Mouse (Mus musculus) regulatory T cell (primary cell): ENCODE measurements around the gene Opcml.

Experiments
- in situ Hi-C: fragments of 300-600 bp; cut with MboI, MseI; formaldehyde crosslinking; loops from one replicate; pipeline ENCODE4 v1.15.1; 2025; ENCODE audit warnings: high pct_unique_total_duplicates

Gene Opcml

DNA sequence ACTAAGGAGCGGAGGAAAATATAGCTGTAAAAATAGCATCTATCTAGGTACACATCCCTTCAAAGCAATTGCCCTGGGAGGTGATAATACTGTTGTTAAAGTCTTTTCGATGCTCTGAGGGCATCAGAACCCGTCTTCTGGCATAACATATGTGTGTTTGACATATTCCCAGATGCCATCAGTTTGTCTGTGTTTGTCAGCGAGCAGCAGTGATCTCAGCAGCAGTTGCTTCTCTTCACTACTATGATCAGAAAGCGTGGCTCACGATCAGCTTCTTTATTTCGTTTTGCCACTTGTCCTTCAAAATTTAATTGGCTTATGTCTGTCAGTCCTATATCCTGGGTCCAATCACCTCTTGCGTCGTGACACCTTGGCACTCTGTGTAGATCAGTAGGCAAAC is 447.9 kb downstream of the Opcml start:
- in situ Hi-C loops = no loop called here

DNA sequence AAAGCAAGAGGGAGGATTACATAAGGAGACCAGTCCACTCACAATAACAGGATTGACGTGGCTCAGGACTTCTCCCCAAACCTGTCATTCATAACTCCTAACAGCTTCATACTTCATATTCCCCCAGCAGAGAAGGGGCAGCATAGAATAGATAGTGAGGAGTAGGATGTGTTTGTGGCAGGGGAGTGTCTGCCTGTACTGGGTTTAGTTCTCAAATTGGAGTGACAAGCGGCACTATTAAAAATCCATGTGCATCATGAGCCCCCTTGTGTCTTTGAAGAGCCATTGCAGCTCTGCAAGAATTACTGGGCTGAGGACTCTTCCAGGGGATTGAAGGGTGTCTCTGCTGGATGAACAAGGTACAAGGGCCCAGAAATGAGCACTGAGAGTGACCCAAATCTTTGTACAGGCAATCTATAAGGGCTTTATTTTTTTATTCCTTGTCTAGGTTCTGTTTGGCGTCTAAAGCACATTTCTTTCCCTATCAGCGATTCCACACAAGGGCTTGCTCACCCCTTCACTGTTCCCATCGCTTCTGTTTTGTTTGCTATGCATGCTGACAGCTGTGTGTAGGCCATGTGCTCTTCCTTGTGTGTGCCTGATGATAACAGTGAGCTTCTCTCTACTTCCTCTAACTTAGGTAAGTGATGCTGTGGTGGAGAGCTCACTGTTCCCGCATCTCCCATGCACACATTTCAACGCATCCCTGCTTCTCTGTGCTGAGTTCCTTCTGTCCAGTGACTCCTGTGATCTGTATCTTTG is 457.3 kb downstream of the Opcml start:
- in situ Hi-C loops = no loop called here

DNA sequence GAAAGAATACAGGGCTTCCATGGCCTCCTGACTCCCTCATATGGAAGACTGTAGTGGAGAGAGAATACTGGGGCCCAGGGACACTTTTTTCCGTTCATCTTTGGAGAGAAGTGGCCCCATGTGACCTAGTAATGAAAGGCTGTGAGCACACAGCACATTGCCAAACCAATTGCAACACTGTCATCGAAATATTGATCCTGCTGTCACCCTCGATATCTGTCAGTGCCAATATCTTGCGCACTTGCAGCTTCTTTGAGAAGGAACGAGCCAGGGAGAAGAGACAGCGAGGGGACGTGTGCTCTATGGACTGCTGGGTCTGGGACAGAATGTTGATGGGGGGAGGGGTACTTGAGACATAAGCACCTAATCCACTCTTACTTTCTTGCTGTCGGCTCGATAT is 460.8 kb downstream of the Opcml start:
- in situ Hi-C loops = no loop called here

DNA sequence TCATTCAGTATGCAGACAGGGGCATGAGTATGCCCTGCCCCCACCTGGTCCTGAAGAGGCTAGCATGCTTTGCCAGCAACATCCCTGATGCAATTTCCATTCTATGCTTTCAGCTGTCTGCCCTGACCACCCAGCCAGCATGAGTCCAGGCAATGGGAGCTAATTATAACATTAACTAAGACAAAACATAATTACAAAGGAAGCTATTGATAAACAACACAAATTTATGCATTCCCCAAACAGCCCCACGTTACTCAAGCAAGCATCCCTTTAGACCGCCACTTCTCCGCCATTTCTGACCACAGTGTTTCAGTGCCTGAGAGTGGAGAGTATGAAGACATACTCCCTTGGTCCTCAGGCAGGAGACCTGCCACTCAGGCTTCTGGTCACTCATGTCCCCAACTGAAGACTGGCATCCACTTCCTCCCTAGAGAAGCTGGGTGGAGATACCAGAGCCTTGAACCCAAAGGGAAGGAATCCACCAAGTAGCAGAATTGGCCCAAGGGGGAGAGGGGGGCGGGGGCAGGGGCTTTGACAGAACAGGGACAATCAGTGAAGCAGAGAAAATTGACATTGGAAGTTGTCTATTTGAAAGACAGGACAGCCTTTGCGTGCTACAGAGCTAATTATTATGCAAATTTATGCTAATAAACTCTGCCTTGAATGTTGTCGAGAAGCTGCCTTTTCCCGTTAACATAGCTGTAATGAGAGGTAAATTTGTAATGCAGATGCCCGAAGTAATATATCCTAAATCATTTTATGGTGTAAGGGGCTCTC is 464.7 kb downstream of the Opcml start:
- in situ Hi-C loops = no loop called here

DNA sequence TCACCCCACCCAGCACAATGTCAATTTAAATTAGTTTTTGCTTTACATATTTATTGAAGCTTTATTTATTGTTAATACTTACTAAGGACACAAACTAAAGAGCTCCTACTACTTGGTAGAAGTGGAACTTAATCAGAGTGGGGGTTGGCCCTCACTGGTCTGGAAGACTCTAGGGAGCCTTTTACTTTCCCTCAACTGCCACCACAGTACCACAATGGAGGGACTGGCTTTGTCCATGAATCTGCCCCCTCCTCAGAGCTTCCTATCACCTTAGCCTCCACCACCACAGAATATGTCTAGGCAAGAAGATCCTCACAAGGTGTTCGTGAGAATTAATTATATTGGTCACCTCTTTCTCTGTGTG is 465.3 kb downstream of the Opcml start:
- in situ Hi-C loops = no loop called here

DNA sequence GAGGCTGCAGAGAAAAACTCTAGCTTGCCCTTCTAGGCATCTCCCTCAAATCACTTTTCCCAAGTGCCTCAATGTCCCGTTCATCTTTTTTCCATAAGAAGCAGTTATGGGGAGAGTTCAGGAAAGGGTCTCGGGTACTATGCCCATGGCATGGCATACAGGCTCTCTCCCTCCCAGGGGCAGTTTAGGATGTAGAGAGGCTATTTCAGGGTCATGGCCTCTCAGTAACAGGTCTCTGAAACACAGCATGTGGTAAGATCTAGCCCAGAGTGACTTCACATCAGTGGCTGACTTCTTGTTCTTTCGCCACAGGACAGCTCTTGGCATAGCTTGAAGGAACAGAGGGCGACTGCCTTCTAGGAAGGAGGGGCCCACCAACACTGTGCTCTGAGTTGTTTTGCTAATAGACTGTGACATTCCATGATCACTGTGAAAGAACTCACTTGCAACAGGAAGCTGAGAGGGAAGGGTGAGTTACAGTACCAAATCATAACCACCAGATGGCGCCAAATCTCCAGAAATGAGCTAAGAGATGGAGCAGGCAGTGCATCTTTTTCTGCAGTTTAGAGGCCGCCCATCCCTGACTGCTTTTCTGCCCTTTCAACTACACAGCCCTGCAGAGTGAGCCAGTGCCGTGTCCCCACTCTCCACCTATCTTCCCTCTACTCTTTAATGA is 470.6 kb downstream of the Opcml start:
- in situ Hi-C loops = loop anchor here (5.0 kb wide), 1 partner anchor 1381 kb away; no protein-coding TSS in a partner anchor

DNA sequence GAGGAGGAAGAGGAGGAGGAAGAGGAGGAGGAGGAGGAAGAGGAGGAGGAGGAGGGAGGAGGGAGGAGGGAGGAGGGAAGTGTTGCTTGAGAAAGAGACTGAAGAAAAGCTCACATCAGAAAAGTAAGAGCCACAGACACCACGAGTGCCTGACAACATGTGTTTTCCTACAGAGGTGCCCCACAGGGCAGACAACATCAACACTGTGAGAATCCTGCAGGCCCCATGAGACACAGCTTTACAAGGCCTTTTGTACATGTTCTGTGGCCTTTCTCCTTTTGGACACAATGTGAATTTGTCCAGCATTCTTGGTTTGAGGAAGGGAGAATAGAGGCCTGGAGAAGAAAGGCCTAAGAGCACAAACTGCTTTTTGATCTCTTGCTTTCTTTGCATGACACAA is 471.4 kb downstream of the Opcml start:
- in situ Hi-C loops = loop anchor here (5.0 kb wide), 1 partner anchor 1380 kb away; no protein-coding TSS in a partner anchor

DNA sequence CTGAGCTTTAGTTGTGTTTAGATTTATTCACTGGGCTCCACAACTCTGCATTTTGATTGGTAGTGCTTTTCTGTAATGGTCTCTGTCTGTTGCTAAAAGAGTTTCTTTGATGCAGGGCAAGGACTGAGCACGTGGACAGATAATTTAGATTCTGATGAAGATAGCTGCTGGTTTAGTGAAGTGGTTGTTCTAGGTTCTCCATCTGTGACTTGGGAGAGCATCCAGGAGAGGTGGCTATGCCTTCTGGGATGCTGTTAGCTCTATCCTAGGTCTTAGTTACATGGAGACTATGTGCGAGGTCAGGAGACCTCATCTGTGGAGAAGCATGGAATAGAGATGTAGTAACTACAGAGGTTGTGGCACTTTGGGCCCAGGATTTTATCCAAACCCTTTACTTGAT is 472.3 kb downstream of the Opcml start:
- in situ Hi-C loops = loop anchor here (5.0 kb wide), 1 partner anchor 1379 kb away; no protein-coding TSS in a partner anchor

DNA sequence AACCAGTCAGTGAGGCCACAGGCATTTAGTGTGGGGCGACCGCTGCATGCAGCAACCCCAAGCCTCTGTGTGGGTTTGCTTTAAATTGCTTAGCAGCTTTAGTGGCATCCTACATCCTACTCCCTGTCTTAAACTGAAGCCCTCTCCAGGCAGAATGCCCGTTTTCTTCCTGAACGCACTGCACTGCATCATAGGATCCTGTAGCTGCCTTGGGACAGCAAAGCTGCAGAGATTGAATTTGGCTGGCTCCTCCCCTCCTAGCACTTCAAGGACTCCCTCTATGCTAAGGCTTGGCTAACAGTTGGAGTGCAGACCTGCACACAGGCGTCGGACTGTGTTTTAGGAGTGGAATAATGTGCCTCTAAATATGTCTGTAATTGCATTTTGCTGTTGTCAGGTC is 474.2 kb downstream of the Opcml start:
- in situ Hi-C loops = loop anchor here (5.0 kb wide), 2 partner anchors 1138 to 1378 kb away; no protein-coding TSS in a partner anchor

DNA sequence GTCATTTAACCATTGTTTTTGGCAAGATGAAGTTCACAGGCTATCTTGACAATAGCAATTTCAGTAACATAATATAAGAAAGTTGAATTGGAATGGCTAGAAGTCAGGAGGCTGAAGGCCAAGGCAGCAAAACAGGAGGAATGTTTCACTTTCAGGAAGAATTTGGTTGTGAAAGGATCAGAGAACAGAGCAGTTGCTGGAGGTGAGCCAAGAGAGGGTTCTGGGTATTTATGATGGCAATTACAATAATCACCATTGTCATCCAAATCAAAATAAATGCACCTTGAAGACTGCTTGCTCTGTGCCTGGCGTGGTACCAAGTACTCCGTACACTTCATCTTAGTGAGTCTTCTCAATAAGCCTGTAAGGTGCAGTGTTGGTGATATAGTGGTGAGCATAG is 483.2 kb downstream of the Opcml start:
- in situ Hi-C loops = no loop called here

DNA sequence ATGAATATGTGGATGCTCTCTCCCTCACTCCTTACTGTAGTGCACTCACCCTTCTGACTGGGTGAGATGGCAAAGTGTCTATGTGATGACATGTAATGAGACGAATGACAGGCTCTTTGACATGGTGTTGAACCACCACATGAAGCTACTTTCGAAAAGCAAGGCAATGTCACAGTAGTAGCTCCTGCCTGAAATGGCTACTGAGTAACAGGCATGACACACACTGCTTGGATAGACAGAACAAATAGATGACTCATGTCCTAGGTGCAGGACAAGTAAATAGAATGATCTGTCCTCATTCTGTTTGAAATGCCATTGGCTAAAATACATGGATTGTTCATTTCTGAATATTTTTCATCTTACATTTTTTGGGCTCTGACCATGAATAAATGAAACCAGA is 488.0 kb downstream of the Opcml start:
- in situ Hi-C loops = no loop called here

DNA sequence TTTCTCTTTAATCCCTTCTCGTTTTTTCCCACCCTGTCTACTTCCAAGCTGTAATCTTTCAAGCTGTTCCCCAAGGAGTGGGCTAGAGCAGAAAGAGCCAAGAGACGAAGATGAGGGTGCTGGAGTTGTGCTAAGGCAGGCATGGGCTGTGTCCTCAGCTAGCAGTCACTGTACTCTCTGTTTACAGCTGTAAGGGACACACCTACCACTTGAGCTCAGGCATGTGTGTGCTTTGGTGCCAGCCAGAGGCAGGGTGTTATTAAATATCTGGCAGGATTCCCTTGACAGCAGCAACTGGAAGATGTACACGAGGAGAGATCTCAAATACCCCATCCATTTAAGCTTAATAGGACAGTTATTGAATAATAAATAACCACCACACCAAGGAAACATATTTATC is 490.4 kb downstream of the Opcml start:
- in situ Hi-C loops = no loop called here

DNA sequence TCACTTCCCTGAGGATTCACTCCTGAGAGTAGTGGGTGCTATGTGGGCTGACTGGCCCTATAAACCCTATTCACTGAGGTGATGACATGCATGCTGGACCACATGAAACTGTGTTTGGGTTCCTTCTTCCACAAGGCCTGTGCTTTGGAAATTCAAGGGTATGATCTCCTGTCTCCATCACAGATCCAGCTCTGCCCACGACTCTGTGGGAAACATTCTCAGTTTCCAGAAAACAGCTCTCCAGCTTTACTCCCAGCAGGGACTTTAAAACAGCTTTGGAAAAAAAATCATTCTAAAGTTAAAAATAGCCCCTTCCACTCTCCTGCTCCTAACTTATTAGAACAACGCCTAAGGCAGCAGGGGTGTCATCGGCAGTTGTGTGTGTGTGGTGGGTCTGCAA is 491.0 kb downstream of the Opcml start:
- in situ Hi-C loops = no loop called here

DNA sequence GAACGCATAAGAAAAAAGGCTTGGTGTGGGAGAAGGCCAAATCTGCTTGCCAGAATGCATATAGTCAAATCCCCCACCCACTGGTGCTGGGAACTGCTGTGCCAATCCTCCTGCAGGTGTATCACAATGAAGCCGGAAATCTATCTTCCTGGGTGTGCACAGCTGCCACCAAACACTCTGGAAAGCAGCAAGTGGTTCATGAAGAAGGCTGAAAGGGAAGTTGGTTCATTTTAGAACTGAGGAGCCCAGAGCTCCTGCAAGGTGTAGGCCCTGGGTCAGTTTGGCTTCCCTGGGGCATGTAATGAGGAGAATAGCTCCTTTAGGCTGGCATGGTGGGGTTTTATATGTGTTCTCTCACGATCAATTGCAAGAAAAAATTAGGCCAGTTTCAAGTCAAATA is 494.4 kb downstream of the Opcml start:
- in situ Hi-C loops = no loop called here

DNA sequence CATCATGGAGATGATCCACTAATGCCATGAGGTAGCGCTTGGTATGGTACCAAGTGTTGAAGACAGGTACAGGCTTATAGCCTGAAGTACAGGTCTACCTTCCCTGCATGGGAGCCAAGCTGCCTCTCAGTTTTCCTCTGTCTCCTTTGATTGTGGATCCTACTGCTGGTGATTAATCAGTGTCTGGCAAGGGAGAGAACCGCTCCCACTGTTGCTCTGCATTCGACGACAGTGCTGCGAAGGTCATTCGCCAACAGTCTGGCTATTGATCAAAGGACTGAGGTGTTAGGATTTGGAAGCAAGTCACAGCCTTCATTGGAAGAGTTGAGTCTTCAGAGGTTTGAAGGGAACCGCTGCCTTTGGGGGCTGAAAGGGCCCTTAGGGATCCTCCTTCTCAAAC is 495.8 kb downstream of the Opcml start:
- in situ Hi-C loops = no loop called here

DNA sequence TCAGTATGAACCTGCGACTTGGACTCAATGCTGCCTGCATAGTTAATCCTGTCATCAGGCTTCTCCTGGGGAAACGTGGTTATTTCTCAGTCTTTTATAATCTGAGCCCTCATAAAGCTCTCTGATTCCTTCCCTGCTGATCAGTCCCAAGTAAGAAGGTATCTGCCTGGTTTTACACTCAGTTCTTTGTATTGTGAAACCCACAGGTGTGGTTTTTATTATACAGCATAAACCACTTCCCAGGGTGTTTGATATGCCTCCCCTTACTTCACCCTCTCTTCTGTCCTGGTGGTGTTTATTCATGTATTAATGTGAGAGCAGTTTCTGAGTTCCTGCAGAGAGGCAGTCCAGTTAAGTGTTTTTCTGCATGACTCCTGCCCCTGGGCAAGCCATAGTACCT is 496.9 kb downstream of the Opcml start:
- in situ Hi-C loops = no loop called here

DNA sequence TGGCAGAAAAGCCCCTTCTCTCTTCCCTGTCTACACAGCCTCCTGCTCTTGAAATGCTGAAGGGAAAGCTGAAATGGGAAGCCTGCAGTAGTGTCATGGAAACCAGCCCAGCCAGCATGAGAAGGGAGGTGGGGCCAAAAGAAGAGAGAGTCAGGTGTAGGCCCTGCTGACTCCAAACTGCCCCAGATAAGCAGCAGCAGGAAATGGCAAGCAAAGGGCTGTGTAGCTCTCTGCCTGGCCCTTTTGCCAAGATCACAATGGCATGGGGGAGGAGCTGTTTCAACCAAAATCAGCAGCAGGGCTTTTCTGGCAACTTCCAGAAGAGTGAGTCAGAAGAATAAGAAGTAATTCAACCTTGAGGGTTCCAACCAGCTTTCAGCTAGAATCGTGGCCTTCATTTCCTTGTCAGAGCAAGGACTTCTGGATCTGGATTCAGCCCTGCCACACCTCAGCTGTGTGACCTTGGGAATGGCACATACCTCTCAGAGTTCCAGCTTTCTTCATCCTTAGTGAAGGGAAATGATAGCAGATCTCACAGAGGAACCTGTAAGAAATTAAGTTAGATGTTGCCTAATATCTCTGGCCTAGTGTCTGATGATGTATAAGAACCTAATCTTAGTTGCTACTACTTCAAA is 499.2 kb downstream of the Opcml start:
- in situ Hi-C loops = no loop called here

DNA sequence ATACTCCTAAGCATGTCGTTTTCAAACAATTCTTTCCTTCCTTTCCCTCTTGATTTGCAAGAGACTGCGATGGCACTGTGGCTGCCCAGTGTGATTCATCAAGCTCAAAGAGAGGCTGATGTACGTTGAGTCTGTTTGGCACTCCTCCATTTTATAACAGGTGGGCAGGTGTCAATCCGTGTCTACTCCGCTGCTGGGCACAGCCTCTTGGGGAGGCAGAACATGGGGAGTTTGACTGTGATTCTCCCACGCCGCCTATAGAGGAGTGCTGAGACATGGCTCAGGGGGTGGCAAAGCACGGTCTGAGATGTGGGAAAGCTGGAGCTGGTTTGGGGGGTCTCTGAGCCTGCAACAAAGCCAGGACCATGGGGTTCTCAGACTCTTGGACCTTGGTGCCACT is 513.1 kb downstream of the Opcml start:
- in situ Hi-C loops = no loop called here

DNA sequence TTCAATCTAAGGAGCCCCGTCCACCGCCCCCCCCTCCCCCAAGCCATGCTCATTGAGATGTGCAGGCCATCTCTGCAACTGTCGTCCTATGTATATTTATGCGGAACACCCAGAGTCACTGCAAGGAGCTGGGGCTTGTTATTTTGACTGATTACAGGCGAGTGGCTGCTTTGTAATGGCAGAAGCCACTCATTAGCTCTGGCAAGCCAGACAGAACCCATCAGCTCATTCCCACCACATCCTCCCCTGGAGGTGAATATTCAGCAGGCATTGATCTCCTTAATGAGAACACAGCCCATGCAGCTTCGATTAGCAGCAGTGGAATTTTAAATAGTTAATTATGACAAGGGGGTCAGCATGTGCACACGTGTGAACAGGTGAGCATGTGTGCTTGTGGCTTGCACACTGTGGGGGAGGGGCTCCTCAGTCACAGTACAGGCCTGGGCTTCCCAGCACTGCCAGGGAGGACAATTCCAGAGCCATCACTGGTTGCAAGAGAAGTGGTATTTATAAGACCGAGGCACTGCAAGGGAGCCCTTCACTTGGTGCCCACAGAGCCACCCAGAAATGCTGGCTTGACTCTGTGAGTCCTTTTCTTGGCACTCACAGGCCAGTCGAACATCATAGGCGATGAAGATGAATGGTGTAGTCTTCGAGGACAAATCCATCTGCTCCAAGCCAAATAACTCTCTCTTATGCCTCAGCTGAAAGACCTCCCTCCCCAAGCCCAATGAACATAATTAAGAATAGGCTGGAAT is 516.0 kb downstream of the Opcml start:
- in situ Hi-C loops = no loop called here

DNA sequence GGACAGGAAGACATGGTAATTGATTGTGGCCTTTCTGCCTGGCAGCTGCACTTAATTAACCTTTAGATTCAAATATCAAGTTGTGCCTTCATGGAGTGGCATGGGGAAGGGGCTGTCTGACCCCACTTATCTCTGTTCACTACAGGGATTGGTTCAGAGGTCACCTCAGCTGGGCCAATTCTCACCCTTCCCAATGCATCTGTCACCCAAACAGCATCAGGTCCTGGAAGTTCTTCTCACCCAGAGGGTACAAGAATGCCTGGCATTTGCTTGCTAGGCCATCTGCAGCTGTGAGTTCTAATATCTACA is 516.5 kb downstream of the Opcml start:
- in situ Hi-C loops = no loop called here

DNA sequence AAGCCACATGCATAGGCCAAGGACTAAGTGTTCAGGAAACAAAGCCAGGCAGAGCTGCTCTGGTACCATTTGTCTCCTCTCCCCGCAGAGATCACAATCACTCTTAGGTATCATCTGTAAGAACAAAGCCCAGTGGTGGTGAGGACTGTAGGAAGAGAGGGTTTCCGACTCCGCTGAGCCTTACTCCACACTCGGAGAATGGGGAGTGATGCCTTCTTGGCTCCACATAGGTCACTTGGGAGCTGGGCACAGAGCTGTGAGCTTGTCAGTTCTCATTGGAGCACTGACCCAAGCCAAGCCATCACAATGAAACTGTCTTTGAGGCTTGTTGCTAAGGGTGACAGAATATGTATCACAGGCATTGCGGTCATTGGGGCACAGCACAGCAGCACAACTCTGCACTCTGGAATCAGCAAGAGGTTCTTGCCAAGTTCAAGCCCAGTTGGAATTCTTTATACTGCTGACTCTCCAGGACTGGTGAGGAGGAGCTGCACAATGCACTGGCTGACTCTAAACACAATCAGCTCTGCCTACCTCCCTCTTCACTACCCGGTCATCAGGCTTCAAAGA is 517.0 kb downstream of the Opcml start:
- in situ Hi-C loops = no loop called here
